Mouse (Mus musculus) ES-Bruce4 (cell line): Measurements from ENCODE around the gene Arfgap2. TPM values are rescaled to one million over a fixed set of nuclear protein-coding genes. Genes with fewer than 3 reads are reported as not detected.

Experiments used
- H3K27ac ChIP-seq: 2 replicates; pipeline ENCODE4 v1.5.1; 2012; ENCODE audit warnings: low read length, inconsistent platforms; ENCODE audit not compliant: insufficient read depth
- H3K27me3 ChIP-seq: 2 replicates; pipeline ENCODE4 v1.6.1; 2012; ENCODE audit warnings: mild to moderate bottlenecking, low read length, inconsistent platforms; ENCODE audit not compliant: control insufficient read depth, poor library complexity, insufficient read depth, severe bottlenecking
- H3K36me3 ChIP-seq: 2 replicates; pipeline ENCODE4 v1.6.1; 2012; ENCODE audit warnings: inconsistent platforms, mild to moderate bottlenecking, low read length, moderate library complexity; ENCODE audit not compliant: control insufficient read depth, poor library complexity, insufficient read depth, severe bottlenecking
- H3K4me1 ChIP-seq: one replicate; pipeline ENCODE4 v1.8.1; 2011; ENCODE audit warnings: low read length; ENCODE audit not compliant: control insufficient read depth, insufficient read depth
- H3K4me3 ChIP-seq: 2 replicates; pipeline ENCODE4 v1.5.1; 2011; ENCODE audit warnings: low read depth, mild to moderate bottlenecking, low read length
- H3K9ac ChIP-seq: 2 replicates; pipeline ENCODE4 v1.6.1; 2012; ENCODE audit warnings: low read depth, mild to moderate bottlenecking, inconsistent platforms; ENCODE audit not compliant: poor library complexity, severe bottlenecking
- H3K9me3 ChIP-seq: replicated peaks from 2 replicates; pipeline ENCODE4 v1.6.1; 2012; ENCODE audit warnings: mild to moderate bottlenecking, low read length, inconsistent platforms; ENCODE audit not compliant: control insufficient read depth, poor library complexity, insufficient read depth, severe bottlenecking
- CTCF ChIP-seq: IDR thresholded peaks from one replicate; pipeline ENCODE4 v1.8.1; 2011; ENCODE audit warnings: low read depth, low read length
- EP300 ChIP-seq: IDR thresholded peaks from 2 replicates; pipeline ENCODE4 v1.6.1; 2011; ENCODE audit warnings: low read depth, low read length; ENCODE audit not compliant: insufficient read depth
- POLR2A ChIP-seq: IDR thresholded peaks from one replicate; pipeline ENCODE4 v1.8.1; 2011; ENCODE audit warnings: low read length; ENCODE audit not compliant: insufficient read depth
- polyA plus RNA-seq: library from polyadenylated mRNA; stranded (reverse); fragments of >200 nt; gene quantifications from 2 replicates; pipeline ENCODE4 v1.2.4, GENCODE M21; 2011; ENCODE audit warnings: low read depth; ENCODE audit not compliant: missing spikeins, insufficient read depth, insufficient read length

The Arfgap2 gene
- polyA plus RNA-seq, 1 experiment = 35.3 TPM

DNA sequence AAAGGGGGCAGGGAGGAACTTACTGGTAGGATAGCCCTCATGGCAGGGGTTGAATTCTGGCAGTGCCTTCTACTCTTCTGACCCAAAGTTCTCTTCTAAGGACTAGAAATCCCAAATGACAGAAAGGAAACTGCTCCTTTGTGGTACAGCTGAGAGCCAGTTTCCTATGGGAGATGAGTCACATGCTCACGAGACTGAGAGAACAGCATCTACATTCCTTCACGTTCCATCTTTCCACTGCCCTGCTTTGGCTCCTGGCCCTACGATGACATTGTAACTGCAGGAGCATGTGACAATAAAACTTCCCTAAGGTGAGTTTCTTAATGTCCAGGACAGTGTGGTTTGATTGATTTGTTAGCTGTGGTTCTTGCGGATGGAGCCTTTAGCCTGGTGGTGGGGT, 16.4 kb upstream of the Arfgap2 start:
- H3K9ac ChIP-seq = no peak overlapping the region
- H3K27me3 ChIP-seq = 0 out of 2 replicates have a peak, but pooled peaks cover 1% of the 10 kb centered on the region
- TF ChIP-seq POLR2A (no peak), EP300 (no peak), CTCF (no peak)
- H3K36me3 ChIP-seq = no peaks in the 10 kb centered on the region
- H3K27ac ChIP-seq = no peak overlapping the region
- no peaks in the 10 kb centered on the region for H3K9me3 ChIP-seq
- no peak overlapping the region for H3K4me3 ChIP-seq
- H3K4me1 ChIP-seq = no peaks in the 10 kb centered on the region

DNA sequence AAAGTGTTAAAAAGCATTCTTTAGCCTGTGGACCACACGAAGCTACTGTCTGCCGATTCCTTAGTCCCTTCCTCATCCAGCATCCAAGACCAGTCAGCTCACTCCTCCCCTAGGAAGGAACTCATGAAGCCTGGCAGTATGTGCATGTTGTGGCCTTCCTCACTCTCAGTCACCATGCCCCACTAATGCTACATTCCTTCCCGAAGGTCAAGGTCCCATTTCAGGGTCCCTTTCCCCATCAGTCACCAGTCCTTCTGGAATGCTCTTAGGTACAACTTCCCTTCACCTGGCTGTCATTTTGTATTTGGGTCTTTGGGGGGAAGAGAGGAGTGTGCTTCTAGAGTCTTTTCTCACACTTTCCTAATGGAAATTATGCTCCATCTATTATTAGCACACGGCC, 12.8 kb upstream of the Arfgap2 start:
- Histone ChIP-seq H3K27ac (no peak overlapping the region), H3K4me3 (no peak overlapping the region), H3K9me3 (no peaks in the 10 kb centered on the region), H3K36me3 (no peaks in the 10 kb centered on the region), H3K4me1 (no peaks in the 10 kb centered on the region), H3K27me3 (0 out of 2 replicates have a peak, but pooled peaks cover 1% of the 10 kb centered on the region), H3K9ac (no peak overlapping the region)
- TF ChIP-seq POLR2A (no peak), CTCF (no peak), EP300 (no peak)

DNA sequence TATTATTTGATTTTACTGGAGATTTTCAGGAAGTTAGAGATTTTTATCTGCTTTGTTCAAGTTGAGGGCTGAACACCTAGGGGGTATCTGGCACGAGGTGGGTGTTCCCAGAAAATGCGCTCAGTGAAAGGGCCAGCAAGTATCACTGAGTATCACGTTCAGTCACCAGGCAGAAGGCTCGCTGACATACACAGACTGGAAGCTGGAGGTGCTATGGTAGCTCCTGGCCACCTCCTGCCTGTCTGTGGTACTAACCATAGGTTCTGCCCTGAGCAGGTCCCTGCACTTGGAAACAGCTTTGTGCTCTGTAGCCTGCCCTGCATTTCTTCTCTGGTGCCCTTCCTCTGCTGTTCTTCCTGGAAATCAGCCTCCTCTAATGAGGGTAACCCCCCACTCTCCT, 12.3 kb upstream of the Arfgap2 start:
- H3K27me3 ChIP-seq = 0 out of 2 replicates have a peak, but pooled peaks cover 1% of the 10 kb centered on the region
- H3K27ac ChIP-seq = no peak overlapping the region
- TF ChIP-seq EP300 = no peak
- TF ChIP-seq CTCF = no peak
- no peak for TF ChIP-seq POLR2A
- no peak overlapping the region for H3K4me3 ChIP-seq
- no peaks in the 10 kb centered on the region for H3K9me3 ChIP-seq
- H3K36me3 ChIP-seq = no peaks in the 10 kb centered on the region
- H3K4me1 ChIP-seq = no peaks in the 10 kb centered on the region
- H3K9ac ChIP-seq = no peak overlapping the region

DNA sequence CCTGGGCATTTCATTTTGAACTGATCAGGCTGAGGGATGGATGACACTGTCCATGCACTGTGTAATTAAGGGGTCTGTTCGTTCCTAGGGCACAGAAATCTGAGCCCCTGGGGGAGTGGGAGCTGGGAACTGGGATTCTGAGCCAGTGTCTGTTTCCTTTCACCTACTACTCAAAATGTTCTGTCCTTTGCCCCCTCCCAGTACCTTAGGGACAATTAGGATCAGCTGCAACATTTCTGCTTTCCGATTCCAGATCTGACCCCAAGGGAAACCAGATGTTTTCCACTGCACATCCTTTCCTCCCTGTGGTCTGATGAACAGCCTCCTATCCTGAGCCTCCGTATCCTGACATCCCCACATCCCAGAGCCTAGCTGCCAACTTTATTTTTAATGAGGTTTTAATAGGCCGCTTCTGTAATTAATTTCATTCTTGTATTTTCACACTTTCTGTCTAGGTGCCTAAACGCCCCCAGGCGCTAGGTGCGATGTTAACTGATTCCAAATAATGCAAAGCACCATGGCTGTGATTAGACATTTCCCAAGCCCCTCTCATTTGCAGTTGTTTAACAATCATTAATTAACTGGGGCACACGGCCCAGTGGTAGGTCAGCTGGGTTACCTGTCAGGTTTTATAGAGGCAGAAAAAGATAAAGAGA, 9.9 kb upstream of the Arfgap2 start:
- TF ChIP-seq CTCF (no peak), POLR2A (no peak), EP300 (no peak)
- H3K4me3 ChIP-seq = no peak overlapping the region
- H3K27ac ChIP-seq = no peak overlapping the region
- H3K9ac ChIP-seq = no peak overlapping the region
- no peaks in the 10 kb centered on the region for H3K36me3 ChIP-seq
- no peaks in the 10 kb centered on the region for H3K9me3 ChIP-seq
- no peaks in the 10 kb centered on the region for H3K4me1 ChIP-seq
- H3K27me3 ChIP-seq = 0 out of 2 replicates have a peak, but pooled peaks cover 1% of the 10 kb centered on the region

DNA sequence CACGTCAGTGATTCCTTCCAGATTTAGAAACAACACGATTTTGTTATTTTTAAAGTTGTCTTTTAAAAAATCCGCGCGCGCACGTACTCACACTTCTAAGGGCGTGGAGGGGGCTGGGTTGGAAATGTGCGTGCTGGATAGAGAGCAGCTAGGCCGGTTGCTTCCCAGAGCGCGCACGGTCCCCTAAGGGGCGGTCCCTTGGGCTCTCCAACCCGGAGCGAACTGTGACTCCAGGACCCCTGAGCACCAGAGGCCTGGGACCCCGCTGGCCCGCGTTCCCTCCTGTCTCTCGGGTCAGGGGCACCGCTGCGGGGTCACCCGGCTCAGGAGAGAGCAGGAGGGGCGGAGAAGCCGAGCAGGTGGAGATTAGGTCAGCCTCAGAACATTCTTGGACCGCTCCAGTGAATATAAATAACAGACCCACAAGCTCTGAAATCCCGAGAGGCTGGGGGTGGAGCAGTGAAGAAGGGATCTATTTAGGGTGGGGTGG, 9.1 kb upstream of the Arfgap2 start, which contains the start of gene Pacsin3:
Pacsin3 (plus strand) TSS at position 294 of the 490 bp plus-strand sequence.
- peak within 1 kb of the TSS; percentile 54 for H3K9ac ChIP-seq
- no peaks in the 10 kb centered on the region for H3K36me3 ChIP-seq
- H3K9me3 ChIP-seq = no peaks in the 10 kb centered on the region
- no peaks in the 10 kb centered on the region for H3K4me1 ChIP-seq
- TF ChIP-seq EP300 (no peak), CTCF (no peak), POLR2A (no peak)
- no peak within 1 kb of the TSS for H3K27ac ChIP-seq
- H3K27me3 ChIP-seq = 0 out of 2 replicates have a peak, but pooled peaks cover 1% of the 10 kb centered on the region
- H3K4me3 ChIP-seq = peak within 1 kb of the TSS; percentile 88

DNA sequence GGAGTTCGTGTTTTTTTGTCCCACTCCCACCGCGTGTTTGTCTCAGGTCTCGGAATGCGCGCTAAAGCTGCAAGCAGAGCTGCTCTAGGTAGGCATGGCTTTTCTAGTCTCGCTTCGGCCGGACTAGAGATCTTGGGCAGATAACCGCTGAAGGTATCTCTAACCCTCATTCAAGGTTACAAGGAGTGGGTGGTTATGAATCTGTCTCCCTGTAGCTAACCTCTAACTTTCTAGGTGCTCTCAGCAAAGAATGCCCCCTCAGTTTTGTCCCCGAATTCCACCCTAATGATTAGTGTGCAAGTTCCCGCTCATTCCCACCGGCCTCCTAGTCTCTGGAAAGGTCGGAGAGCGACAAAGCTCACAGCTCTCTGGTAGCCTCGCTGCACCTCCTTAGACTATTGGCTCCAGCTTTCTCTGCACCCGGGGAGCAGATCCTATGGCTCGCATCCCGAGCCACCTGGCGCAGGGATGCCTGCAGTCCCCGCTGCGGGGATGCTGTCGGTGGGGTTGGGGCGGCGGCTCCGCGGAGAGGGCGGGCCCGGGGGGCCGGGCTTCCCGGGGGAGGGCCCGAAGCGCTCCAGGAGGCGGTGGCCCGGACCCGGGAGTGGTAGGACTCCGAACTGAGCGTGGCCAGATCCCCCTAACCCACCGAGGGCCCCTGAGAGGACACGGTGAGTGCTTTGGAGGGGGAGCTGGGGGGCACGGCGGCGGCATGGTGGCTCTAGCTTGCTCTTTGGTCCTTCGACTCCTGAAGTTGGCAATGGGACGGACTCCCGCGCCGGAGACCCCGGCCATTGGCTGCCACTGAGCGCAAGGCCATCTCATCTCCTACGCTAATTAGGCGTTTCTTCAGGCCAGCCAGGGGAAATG, 8.3 kb upstream of the Arfgap2 start:
- peak overlapping the region; percentile 88 for H3K4me3 ChIP-seq
- H3K36me3 ChIP-seq = no peaks in the 10 kb centered on the region
- H3K27ac ChIP-seq = no peak overlapping the region
- H3K9ac ChIP-seq = peak overlapping the region; percentile 54
- TF ChIP-seq EP300 (0 out of 2 replicates have a peak, but pooled peaks have one; percentile 2), CTCF (no peak)
- no peaks in the 10 kb centered on the region for H3K4me1 ChIP-seq
- no peaks in the 10 kb centered on the region for H3K9me3 ChIP-seq
- H3K27me3 ChIP-seq = 0 out of 2 replicates have a peak, but pooled peaks cover 1% of the 10 kb centered on the region
